Mouse (Mus musculus): Measurements from ENCODE around the gene Acox2.

Acox2 gene

DNA sequence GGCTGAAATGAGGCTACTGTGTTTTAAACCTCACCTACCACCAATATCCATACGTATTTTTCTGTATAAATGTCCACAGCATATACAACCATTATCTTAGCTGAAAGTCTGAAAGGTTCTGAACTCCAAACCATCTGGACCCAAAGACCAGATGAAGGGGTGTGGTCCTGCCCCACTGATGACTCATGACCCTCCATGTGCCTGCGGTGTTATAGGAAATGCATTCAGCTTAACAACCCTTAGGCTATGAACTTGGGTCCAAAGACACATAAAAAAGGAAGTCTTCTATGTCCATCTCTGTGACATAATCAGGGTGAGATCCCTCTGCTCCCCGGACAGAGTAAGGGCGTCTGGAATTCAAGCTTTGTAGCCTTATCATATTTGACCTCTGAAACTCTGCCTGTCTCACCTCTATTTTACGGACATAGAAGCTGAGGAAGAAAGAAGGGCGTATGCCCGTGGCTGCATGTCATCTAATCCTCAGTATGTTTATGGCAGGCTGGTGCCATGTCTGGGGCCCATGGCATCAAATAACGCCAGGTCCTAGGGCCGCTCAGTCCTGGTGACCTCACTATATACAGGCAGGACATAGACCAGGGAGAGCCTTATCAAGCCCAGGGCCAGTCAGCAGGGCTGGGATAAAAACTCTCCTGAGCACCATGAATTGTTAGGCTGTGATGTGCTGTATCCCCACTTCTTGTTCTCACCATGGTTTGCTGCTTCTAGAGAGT, 8.8 kb downstream of the Acox2 start:
- DNase-seq (ENCODE audit: low read depth in 2 of 2, low spot score in 2 of 2), result no peak

DNA sequence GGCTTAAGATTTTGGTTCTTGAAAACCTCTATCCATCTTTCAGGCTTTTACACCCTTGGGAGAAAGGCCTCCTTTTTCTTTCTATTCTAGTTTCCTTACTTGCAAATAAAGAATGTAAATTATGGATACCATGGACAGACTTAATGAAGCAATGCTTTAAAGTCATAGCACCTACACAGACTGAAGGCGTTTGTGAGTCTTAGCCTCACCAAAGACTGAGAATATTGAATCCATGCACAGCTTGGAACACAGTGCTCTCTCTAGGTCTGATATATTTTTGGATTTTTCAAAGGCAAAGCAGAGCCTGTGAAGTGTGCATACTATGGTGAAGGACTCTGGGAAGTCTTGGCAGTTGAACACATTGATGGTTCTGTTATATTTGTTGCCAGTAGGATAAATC, 9.9 kb downstream of the Acox2 start:
- no peak for DNase-seq (ENCODE audit: low read depth in 2 of 2, low spot score in 2 of 2)

DNA sequence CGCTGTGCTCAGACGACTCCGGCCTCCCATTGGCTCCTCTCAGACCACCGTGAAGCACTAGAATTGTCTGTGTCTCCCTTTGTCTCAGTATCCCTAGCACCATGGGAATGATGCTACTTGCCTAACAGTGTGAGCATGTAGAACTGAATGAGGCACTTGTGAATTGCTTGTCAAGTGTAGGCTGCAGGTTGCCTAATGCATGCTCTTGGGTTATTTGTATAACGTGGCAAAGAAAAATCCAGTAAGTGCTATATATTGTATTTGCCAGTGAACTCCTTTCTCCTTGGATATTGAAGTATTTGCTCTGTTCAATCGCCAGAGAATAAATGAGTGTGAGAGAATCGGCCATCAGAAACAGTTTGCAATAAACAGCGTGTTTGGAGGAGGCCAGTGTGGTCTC, 12.3 kb downstream of the Acox2 start:
- no peak for DNase-seq (ENCODE audit: low read depth in 2 of 2, low spot score in 2 of 2)

DNA sequence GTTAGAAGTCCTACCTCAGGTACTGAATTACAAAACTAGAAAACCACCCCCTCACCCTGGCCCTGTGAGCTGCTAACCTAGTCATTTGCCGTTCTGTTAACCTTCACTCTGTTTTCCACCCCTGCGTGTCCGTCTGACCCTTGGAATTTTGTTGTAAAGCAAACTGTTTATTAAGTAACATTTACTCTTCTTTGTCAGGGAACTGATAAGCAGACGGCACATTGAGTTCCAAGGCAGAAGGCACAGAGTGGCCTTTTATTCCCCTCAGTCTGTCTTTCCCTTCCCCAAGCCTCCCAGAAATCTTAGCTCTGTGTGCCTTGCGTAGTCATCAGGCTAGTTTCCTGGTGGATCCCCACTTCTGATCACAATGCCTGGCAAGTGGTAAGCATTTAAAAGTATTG, 14.9 kb downstream of the Acox2 start:
- no peak for DNase-seq (ENCODE audit: low read depth in 2 of 2, low spot score in 2 of 2)

DNA sequence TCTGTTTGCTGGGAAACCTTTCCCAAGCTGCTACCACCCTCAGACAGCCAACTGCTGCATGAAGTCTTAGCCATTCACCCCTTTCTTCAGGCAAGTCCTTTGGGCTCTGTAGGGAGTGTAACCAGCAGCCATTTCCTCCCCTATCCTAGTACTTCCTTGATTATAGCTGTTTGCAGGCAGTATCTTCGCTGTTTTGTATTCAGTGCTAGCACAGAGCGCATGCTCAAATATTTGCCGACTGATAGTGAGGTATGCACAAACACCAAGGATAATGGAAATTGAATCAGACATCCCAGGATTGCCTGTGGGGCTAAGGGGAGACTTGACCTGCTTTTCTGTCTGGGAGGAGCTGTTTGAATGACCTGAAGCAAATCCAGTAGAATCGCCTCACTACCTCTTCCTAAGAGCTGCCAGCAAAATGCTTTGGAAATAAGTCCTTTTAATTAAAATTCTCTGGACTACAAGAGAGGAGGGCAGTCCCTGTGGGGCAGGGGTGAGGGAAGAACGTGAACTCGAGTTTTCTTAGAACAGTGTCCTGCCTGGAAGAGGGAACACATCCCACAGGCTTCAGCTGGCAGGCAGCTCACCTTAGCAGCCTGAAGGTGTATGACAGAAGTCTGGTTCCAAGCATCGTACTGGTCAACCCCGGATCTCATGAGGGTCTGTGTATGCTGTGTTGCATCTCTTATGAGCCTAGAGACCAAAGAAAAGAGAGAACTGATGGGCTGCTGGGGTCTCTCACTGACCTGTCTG, 15.8 kb downstream of the Acox2 start:
- no peak for DNase-seq (ENCODE audit: low read depth in 2 of 2, low spot score in 2 of 2)

DNA sequence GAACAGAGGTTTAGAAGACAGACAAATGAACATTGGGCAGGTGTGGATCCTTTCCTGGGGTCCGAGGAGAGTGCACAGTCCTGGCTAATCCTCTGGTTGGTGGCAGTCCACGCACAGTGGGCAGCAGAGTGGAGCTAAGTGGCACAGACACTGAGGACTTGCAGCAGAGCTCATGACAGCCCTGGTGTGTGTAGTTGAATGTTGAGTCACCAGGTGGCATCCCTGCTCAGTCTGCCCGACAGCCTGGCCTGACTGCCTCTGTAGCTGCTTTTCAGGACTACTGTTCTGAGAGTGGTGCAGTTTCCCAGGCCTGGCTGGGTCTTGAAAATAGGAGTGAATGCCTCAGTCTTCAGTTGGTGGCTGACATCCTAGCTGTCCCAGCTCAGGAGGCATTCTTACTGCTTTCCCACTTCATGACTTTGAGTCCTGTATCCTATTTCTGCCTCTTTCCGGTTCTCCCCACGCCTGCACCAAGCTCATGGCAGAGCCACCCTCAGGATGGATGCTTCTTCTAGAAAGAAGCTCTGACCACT, 16.7 kb downstream of the Acox2 start:
- no peak for DNase-seq (ENCODE audit: low read depth in 2 of 2, low spot score in 2 of 2)

DNA sequence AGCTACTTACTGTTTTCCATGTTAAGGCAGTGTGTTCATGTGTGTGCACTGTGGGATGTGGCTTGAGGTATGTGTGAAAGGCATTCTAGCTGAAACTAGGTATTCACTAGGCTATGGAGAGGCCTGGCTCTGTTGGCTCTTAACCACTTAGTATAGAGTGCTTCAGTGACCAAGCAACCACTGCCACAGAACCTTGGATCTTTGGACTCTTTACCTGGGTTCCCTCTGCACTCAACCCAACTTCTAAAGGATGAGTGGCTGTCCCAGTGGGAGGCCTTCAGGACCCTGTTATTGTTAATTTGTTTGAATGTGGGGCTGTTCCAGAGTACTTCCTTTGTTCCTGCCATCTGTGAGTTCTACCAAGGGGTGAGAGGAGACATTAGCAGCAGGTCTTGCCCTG, 17.3 kb downstream of the Acox2 start:
- no peak for DNase-seq (ENCODE audit: low read depth in 2 of 2, low spot score in 2 of 2)

DNA sequence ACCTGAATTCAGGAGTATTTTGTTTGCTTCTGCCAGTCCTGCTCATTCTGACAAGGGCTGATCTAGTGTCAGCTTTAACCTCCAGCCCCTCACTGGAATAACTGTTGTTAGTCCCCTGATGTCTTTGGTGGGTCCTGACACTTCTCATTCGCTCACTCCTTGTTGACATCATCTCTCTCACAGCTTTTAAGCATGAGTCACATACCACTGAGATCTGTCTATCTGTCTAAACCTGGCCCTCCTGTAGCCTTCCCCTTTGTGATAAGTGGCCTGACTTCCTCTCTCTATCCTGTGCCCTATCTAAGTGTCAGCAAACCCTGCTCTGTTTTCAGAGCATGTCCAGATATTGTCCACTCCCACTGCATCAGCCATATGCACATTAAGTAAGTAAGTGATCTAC, 25.9 kb downstream of the Acox2 start:
- no peak for DNase-seq (ENCODE audit: low read depth in 2 of 2, low spot score in 2 of 2)

DNA sequence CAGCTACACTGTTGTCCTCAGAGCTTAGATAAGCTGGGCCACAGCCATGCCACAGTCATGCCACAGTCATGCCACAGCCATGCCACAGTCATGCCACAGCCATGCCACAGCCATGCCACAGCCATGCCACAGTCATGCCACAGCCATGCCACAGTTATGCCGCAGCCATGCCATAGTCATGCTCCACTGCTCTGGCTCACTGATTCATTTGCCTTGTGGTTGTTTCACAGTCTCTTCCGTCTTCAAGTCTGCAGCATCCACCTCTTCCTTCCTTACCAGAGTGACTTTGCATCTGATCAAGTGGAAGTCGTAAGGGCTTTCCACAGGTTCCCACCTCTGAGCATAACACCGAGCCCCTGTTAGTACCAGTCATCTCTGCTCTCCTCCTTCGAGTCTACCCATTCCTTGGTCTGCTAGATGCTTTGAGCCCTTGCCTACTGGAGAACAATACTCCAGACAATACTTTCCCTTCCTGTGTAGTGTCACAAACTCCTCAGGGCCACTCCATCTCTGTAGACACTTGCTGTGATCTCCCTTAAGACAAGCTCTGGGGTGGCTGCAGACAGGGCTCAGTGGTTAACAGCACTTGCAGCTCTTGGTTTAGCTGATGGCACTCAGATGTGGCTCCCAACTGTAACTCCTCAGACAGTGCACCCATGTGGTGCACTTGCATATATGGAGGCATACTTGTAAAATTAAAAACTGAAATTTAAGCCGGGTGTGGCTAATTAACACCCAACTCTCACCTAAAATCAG, 26.8 kb downstream of the Acox2 start:
- no peak for DNase-seq (ENCODE audit: low read depth in 2 of 2, low spot score in 2 of 2)

DNA sequence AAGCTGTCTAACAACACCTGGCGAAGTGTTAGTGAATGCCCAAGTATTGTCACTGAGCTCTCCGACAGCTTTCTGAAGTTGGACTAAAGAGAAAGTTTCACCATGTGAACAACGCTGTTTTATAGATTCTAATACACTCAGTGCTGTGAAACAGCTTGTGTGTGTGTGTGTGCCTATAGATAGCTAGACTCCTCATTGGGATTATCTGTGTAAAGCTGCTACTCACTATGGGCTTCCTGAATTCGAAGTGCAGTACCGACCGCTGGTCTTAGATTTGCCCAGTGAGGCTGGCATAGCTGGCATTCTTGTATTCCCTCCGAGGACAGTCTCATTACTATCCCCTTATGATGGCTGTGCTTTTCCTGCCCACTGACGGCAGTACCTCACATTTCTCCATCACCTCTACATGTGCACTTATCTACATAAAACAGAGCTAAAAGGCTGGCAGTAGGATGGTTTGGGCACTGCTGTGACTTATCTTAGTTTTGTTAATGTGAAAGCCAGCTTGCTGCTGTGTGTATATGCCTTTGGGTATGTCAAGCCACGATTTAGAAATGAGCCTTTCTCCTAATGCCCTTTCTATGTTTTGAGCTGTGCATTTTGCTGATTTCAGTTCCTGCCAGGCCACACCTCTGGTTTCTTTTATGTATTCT, 29.7 kb downstream of the Acox2 start:
- DNase-seq (ENCODE audit: low read depth in 2 of 2, low spot score in 2 of 2), result no peak

DNA sequence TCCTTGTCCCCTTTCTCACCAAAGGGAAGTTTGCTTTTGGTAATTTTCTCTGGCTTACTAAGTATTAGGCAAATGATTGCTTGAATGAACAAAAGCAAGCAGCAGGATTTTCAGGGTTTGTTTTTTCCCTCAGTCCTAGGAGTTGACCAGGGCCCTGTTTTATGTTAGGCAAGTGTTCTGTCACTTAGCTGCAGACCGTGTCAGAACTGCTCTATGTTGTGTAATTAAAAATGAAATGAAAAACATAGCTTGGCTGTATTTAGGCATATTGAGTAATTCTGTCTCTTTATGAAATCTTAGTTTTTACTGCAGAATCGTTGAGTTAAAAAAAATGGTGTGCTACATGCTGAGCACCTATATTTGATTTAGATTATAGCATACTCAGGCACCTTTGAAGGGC, 34.3 kb downstream of the Acox2 start:
- DNase-seq (ENCODE audit: low read depth in 2 of 2, low spot score in 2 of 2), result no peak

DNA sequence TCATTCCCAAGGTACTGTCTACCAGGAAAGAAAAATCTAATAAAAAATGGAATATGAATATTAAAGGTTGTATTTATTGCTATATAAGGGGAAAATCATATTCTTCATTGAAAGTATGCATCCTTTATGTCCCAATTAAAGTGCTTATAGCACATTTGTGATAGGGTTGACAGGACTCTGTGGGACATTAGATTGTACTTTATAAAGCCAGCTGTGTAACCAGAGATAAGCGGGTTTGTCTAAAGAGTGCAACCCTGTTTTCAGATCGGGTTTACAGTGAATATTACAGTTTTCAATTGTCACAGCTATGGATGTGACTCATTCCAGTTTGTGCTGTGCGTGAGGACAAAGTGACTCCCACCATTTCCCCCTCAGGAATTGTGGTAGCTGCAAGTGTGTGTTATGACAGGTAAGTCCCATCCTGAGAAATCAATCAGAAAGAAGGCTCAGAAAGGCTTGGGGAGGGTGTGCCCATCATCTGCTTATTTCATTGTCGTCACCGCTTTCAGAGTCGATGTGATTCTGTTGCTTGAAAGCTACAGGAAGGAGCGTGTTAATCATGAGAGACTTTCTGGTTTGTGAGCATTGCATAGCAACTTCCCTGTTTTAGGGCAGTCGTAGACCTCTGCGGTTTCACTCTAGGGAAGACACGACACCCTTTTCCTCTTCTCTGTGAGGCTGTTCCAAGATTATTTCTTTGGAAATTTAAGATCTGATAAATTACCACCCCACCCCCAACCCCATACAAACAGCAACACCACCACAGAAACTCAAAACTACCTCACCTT, 35.5 kb downstream of the Acox2 start:
- DNase-seq (ENCODE audit: low read depth in 2 of 2, low spot score in 2 of 2), result no peak

DNA sequence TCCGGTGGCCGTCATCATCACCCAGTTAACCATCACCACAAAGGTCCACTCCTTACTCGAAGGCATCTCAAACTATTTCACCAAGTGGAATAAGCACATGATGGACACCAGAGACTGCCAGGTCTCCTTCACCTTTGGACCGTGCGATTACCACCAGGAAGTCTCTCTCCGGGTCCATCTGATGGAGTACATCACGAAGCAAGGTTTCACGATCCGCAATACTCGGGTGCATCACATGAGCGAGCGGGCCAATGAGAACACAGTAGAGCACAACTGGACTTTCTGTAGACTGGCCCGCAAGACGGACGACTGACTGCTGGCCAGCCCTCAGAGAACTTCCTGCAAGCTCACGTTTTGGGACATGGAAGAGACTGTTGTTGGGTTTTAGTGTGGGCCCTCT, 36.6 kb downstream of the Acox2 start:
- no peak for DNase-seq (ENCODE audit: low read depth in 2 of 2, low spot score in 2 of 2)

DNA sequence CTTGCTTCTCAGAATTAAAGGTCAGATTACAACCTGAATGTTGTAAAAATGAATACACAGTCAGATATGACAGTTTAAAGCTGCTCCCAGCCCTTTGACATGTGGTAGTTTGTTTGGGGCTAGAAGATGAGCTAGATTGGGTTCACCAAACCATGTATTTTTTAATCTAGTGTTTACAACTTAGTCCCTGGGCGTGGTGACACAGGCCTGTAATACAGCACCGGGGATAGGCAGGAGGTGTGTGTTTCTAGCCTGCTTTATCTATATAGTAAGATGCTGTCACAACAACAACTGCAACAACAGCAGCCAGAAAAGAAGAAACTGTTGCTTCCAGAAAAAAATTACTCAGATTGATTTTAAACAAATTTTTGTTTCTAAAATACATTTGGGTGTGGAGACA, 38.2 kb downstream of the Acox2 start:
- DNase-seq (ENCODE audit: low read depth in 2 of 2, low spot score in 2 of 2), result no peak

DNA sequence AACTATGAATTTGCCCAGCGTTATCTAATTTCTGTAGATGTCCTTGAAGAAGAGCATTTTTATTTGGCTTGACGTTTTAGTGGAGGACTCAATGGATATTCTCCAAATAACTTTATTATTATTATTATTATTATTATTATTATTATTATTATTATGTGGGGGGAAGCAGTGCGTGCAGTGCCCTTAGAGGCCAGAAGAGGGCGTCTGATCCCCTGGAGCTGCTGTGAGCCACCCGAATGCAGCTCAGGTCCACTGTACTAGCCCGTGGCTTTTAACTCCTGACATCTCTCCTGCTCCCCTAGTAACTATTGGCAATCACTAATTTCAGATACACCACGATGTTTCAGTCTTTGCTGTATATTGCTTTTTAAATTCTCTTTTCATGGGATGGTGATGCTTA, 38.8 kb downstream of the Acox2 start:
- no peak for DNase-seq (ENCODE audit: low read depth in 2 of 2, low spot score in 2 of 2)

DNA sequence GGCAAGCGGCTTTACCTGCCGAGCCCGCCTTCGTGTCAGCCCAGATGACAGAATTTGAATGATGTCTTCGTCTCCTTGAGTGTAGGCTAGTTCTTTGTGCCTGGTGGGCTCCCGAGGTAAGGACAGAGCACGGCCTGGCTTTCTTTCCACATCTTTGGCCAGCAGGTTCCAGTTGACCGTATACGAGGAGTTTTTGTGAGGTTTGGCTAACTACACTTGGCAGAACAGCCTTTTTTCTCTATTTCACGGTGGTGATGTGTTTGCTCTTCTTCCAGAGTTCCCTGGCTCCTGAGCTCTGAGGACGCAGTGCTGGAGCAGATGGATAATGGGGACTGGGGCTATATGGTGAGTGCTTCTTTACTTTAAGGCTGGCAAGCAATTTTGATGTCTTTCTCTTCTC, 39.3 kb downstream of the Acox2 start:
- no peak for DNase-seq (ENCODE audit: low read depth in 2 of 2, low spot score in 2 of 2)

DNA sequence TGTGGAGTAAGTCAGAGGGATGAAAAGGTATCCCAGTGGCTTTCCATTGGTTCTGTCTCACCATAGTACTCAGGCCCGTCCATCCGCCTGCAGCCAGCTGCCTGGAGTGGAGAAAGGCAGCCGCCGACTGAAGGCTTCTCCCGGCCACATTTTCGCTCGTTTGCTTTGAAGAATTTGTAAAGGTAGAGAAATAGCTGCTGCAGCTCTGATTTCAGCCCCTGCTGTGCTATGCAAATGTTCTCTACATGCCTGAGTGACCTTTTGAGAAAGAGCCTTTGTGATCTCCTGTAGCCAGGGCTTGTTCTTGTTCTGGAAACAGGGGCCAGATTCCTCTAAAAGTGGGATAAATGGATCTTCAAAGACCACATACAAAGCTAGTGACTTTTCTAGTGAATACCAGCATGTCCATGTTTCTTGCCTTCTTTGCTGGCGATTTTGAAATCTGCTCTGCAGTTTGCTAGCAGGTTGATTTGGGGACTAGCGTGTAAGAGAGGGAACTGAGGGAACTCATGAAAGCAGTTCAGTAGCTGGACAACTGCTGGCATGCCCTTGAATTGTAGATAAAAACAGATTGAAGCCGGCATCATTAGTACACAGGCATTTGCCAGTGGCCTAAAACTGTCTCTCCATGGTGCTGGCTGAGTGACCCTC, 40.3 kb downstream of the Acox2 start:
- DNase-seq (ENCODE audit: low read depth in 2 of 2, low spot score in 2 of 2), result no peak

DNA sequence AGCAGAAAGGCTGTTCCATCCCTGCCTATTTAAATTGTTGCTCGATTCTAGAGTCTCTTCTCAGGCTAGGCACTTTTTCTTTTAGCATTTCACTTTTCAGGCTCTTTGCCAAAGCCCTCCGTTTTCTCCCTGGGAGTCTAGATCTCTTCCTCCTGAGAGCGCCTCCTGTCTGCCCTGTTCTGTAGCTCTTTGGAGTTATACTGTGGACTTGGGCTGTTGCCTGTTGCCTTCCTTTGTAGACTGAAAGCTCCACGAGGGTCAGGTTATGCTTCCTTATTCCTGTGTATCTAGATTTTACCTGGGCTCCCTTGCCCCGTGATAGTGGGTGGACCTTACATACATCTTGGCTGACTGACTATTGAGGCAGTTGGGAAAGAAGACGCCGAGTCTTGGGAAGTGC, 40.9 kb downstream of the Acox2 start:
- DNase-seq (ENCODE audit: low read depth in 2 of 2, low spot score in 2 of 2), result no peak

DNA sequence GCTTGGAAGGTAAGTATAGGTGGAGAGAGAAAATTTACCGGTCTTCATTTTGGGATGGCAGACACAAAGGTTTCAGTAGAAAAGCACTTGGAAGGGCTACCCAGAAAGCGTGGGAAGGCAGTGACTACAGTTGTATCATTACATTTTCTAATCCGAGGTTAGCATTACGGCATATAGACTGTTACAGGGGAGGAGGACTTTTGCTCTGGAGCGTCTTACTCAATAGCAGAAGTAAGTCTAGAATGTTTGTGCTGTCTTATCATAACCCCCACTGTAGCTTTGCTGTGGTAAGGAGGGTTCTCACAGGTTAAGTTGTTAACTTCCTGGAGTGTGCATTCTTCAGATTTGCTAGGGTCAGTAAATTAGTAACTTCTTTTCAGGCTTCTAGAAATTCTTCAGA, 43.1 kb downstream of the Acox2 start:
- no peak for DNase-seq (ENCODE audit: low read depth in 2 of 2, low spot score in 2 of 2)

DNA sequence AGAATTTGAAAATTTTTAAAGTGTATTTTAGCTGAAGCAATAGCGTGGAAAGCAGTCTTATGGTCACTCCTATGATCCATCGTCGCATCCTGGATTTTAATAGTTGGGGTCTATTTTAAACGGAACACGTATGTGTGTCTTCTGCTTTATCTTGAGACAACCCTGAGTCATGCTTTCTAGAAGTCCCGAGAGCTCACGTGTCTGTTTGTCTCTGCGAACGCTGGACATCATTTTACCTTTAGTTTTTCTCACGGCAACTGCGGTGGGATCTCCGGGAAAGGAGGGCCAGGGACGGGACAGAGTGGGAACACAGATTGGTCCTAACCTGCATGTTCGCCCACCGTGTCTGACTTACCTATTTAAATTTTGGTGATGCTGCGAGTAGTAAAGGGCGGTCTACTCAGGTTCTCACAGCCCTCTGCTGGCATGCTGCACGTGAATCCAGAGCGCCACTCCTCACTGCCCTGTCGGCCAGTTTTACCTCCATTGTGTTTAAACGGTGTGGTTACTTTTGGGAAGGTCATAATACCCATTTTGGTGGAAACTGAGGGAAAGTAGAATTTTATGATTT, 43.9 kb downstream of the Acox2 start:
- DNase-seq (ENCODE audit: low read depth in 2 of 2, low spot score in 2 of 2), result no peak

All from CD8-positive naive resting alpha-beta T cell, adult 2 months (primary cell).